In the genomic region with DNA sequence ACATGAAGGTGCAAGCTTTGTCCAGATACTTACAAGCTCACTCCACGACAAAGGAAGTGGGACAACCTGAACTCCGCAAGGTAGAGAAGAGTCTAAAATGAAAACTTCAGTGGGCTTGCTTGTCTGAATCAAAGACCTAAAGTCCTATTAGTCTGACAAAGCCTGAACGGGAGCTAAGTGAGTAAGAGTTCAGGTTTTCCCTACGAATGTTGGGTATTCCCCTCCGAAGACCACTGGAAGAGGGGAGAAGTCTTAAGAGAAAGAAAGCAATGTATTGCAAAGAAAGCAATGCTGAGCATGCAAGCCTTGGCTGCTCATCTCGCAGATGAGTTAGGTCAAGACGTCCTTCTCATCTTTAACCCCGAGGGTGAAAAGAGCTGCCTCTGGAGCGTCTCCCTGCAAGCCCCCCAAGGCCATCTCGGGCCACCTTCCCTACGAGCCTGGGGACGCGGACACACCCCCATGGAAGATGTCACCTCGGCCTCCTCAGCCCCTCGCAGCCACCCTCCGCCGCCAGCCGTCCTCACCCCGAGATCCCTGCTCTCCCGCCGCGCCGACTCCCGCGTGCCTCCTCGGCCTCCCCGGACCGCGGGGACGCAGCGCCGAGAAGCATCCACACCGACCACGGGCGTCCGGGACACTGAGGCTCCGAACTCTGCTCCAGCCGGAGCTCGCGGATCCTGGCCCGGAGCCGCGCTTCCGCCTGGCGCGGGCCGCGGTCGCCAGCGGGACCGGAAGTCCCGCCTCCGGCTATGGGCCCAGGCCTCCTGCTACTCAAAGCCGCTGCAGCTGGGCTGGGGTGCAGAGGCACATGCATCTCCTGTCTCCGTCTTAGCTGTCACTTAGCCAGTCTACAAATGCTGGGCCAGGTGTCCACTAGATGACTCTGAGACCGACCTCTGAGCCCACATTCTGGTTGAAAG, we compare ENCODE assay signal across 8 mouse cellular contexts. TPM values are rescaled to one million over a fixed set of nuclear protein-coding genes. Genes with fewer than 3 reads are reported as not detected.
DNase-seq lines count a peak whose midpoint lies in the region; ATAC-seq lines count a peak whose summit lies in the region.

A gene (minus strand): TSS at position 727 of the 923 bp plus-strand sequence.

- 3% methylated on average over 43 of the region's 56 CpGs for WGBS in embryonic facial prominence, embryonic 14.5 days

- H3K4me2 ChIP-seq in embryonic facial prominence, embryonic 14.5 days (ENCODE audit: low read depth, low read length) = peak within 1 kb of the TSS; percentile 71

- H3K9me3 ChIP-seq in embryonic facial prominence, embryonic 14.5 days (ENCODE audit: control insufficient read depth, low read length) = no peaks in the 10 kb centered on the region

- peak within 1 kb of the TSS; percentile 95 for H3K9ac ChIP-seq in embryonic facial prominence, embryonic 14.5 days (ENCODE audit: low read depth, low read length)

- no peaks in the 10 kb centered on the region for H3K36me3 ChIP-seq in embryonic facial prominence, embryonic 14.5 days (ENCODE audit: control insufficient read depth, insufficient read depth, low read length)

- no peaks in the 10 kb centered on the region for H3K27me3 ChIP-seq in embryonic facial prominence, embryonic 14.5 days (replicated peaks; ENCODE audit: control insufficient read depth, insufficient read depth, low read length)

- peak within 1 kb of the TSS; percentile 79; the same call in 1 of the 2 replicates for H3K27ac ChIP-seq in embryonic facial prominence, embryonic 14.5 days (replicated peaks; ENCODE audit: low read depth, low read length)

- peak; percentile 91 for ATAC-seq in embryonic facial prominence, embryonic 14.5 days (ENCODE audit: low read depth)

- DNase-seq in 416B (ENCODE audit: low read depth) (peak; percentile 79), liver (peak; percentile 81)
- DNase-seq in adrenal gland, postnatal 36 days = peak; percentile 78 to 87
- peak; percentile 91 for DNase-seq in embryonic facial prominence, embryonic 14.5 days (ENCODE audit: low spot score)
- peak; percentile 58 for DNase-seq in heart, adult 8-10 months (ENCODE audit: low spot score)
- DNase-seq in kidney, adult 8-10 months = peak; percentile 44 to 59
- DNase-seq in monocyte, adult 2 months (ENCODE audit: low read depth in 1 of 2, low spot score in 2 of 2) = peak; percentile 14 to 54
- DNase-seq in spleen, postnatal 14 days (ENCODE audit: low spot score in 2 of 2) = peak; percentile 43 to 62

- peak within 1 kb of the TSS; percentile 78 for H3K4me3 ChIP-seq in embryonic facial prominence, embryonic 14.5 days (ENCODE audit: low read depth, low read length)

- no peaks in the 10 kb centered on the region for H3K4me1 ChIP-seq in embryonic facial prominence, embryonic 14.5 days (ENCODE audit: control insufficient read depth, insufficient read depth, low read length)

RNA-seq across cellular contexts. Expression of the gene that starts here (rescaled TPM):
- 10 to 100 TPM; 14.9 to 17.0 TPM for total RNA-seq in adrenal gland, postnatal 36 days (2021)
- 17.9 and 21.7 TPM in 2 replicates for polyA plus RNA-seq in embryonic facial prominence, embryonic 14.5 days (2014; fragmentation: Nextera tagmentation; extraction: Ambion mirVana)
- total RNA-seq in heart, adult 8-10 months (2022) = 1 to 10 TPM; 7.9 to 8.9 (median 8.0) TPM

Comparison
In these comparisons a context has a peak if more than half of its experiments do, and no peak if none do; other contexts are left out.
1. Peak in every context shown above with its lines: DNase-seq, ATAC-seq, H3K4me3 ChIP-seq and H3K27ac ChIP-seq.
2. DNase-seq: peak in every context shown above with its lines; median percentile 91 in embryonic facial prominence, embryonic 14.5 days; 82 in adrenal gland, postnatal 36 days; 81 in liver; 79 in 416B; 58 in heart, adult 8-10 months; 52 in spleen, postnatal 14 days; 52 in kidney, adult 8-10 months; 34 in monocyte, adult 2 months.